Mouse (Mus musculus) CD4-positive, CD25-positive, alpha-beta regulatory T cell, adult 4 months (primary cell): Measurements from ENCODE around the gene Dhrs7b. TPM values are rescaled to one million over a fixed set of nuclear protein-coding genes. Genes with fewer than 3 reads are reported as not detected.

Source experiments
- ATAC-seq: one replicate; pipeline ENCODE4 v1.8.0; 2017
- polyA plus RNA-seq, 2 experiments: library from polyadenylated mRNA; unstranded; fragments of 100-300 nt; shearing (Covaris generic); gene quantifications; one replicate each; pipeline ENCODE4 v1.2.1; 2017

The Dhrs7b gene
- polyA plus RNA-seq, 2 experiments from 2014 or later: 22.4 to 24.8 TPM

DNA sequence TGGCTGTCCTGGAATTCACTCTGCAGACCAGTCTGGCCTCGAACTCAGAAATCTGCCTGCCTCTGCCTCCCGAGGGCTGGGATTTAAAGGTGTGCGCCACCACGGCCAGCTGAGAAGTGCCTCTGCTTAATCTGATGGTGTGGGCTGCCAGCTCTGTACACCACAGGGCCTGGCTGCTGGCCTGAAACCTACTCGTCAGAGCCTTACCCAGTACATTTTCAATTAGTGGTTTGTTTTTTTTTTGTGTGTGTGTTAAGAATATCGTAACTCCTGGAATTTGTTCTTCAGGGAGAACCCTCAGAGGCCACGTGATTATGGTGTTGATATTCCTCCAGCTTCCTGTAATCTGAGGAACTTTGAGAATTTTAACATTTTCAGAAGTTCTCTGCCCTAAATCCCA is 71.6 kb downstream of the Dhrs7b start:
- ATAC-seq: no peak

DNA sequence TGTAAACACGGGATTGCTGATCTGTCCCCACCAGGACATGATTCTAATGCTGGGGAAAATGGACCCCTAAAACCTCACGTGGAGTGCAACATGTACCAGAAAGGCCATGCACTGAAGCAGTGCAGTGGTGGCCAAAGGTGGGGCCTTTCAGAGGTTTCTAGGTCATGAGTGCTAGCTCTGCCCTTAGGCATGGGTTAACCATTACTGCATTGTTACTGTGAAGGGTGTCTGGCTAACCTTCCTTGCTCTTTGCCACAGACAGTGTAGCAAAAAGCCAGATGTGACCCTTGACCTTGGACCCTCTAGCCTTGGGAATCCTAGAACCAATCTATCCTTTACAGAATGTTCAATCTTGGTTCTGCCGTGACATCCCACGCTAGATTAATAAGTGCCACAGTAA is 72.1 kb downstream of the Dhrs7b start:
- ATAC-seq: no peak

DNA sequence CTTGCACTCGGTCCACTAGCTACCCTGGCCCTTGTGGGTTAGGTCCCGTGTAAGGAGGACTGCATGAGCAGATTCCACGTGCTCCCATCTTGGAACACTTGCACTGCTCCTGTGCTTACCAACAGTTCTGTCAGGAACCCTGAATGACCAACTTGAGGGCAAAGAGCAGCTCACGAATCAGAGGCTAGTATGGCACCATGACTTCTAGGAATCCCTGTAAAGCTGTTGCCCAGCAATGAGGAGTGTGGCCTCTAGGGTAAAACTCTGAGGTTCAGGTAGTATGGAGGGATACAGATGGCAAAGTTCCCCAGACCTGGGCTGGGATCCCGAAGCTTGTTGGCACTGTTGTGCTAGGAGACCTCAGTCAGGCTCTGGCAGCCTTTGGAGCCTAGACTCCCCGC is 73.2 kb downstream of the Dhrs7b start:
- no peak for ATAC-seq

DNA sequence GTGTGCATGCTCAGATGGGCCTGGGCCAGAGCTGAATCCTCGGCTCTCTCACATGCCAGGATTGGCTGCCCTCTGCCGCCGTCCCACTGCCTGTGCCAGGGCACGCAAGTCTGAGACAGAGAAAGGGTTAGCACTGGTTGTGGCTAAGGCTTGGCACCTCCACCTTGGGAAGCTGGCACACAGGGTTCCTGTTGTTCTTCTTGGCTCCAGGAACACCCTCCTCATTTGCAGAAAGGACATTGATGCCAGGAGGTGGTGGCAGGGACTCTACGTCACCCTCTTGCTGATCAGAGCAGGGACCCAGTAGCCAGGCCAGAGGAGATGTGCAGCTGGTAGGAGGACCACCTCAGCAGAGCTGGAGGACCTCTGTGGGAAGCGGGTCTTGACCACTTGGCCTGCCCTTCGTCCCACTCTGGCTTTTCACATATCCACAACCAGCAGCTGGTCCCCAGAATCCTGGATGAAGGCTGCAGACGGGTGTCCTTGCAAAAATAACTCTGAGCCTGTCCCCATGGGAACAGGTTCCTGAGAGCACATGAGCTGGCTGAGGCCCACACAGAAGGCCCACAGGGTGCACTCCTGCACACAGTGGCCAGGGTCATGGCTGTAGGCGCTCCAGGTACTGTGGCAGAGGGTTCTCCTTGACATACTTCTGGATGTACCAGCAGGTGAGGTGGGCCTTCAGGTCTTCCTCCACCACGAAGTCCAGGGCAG is 75.1 kb downstream of the Dhrs7b start:
- no peak for ATAC-seq

DNA sequence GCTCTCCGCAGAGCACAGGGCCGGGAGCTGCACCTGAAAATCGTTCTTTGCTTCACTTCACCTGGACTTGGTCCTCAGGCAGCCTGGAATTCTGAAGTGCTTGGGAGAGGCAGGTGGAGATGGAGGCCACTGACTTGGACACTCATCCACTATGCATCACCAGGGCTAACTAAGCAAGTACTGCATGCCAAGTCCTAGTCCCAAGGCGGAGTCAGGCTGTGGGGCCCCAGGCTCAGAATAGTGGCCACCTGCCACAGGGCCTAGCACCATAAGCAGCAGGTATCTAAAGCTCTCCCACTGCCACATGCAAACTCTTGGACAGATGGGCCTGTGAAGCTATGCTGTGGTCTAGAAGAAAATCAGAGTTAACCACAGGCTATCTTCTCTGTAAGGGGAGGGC is 76.0 kb downstream of the Dhrs7b start:
- ATAC-seq: no peak

DNA sequence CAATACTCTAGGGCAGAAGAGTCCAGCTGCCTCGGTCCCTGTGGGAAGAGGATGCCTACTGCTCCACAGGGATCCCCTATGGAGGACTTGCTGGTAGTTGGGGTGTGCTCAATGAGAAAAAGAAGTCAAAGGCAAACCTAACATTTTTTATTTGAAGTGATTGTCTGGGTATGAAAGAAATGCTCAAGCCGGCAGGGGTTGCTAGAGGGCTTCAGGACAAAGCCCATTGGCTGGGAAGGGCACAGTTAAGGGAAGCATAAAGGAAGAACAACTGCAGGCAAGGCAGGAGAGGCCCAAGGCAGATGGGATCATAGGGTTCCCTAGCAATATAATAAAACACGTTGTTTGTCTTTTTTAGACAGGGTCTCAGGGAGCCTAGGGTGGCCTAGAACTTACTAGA is 77.6 kb downstream of the Dhrs7b start:
- no peak for ATAC-seq

DNA sequence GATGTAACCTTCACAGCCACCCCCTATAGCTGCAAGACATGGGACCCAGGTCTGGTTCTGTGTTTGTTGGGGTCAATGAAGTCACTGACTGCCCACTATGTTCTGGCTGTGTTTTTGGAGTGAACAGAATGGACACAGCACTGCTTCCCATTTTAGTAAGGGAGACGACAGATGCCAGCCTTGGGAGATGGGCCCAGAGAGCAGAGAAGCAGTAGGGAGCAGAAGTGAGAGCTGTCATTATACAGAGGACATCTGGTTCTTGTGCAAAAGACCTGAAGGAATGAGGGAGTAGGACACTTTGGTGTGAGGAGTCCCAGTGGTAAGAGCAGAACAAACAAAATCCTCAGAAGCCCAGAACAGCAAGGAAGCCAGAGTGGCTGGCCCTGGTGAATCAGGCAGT is 79.2 kb downstream of the Dhrs7b start:
- no peak for ATAC-seq

Other genes starting within 250 kb of the Dhrs7b start
- gene Llgl1, start 130.9 kb upstream of the Dhrs7b start, polyA plus RNA-seq: 10 to 100 TPM in 1 of 2 experiments, 1 to 10 TPM in 1; 9.7 to 12.8 TPM
- gene Flii, start 103.4 kb upstream of the Dhrs7b start, polyA plus RNA-seq: 100 to 1,000 TPM in 1 of 2 experiments, 10 to 100 TPM in 1; 67.8 to 101 TPM
- gene Mief2, start 102.2 kb upstream of the Dhrs7b start, polyA plus RNA-seq: 10 to 100 TPM in 1 of 2 experiments, 1 to 10 TPM in 1; 9.1 to 12.2 TPM
- 10 to 100 TPM; 13.8 to 25.0 TPM for gene Top3a, start 53.3 kb upstream of the Dhrs7b start, polyA plus RNA-seq
- gene Smcr8, start 53.1 kb upstream of the Dhrs7b start, polyA plus RNA-seq: 1 to 10 TPM; 5.7 to 6.6 TPM
- 10 to 100 TPM; 18.6 to 33.7 TPM for gene Shmt1, start 18.9 kb upstream of the Dhrs7b start, polyA plus RNA-seq
- 10 to 100 TPM; 33.2 to 36.9 TPM for gene Tmem11, start 48.6 kb downstream of the Dhrs7b start, polyA plus RNA-seq
- 1 to 10 TPM; 6.9 to 9.9 TPM for gene Natd1, start 84.1 kb downstream of the Dhrs7b start, polyA plus RNA-seq
- gene Map2k3, start 101.4 kb downstream of the Dhrs7b start, polyA plus RNA-seq: 10 to 100 TPM; 48.1 to 70.2 TPM
- not detected for gene Kcnj12, start 191.9 kb downstream of the Dhrs7b start, polyA plus RNA-seq